Mouse (Mus musculus) bone marrow macrophage, adult 2 months (primary cell): ENCODE measurements around the gene Pcyt1b. TPM values are rescaled to one million over a fixed set of nuclear protein-coding genes. Genes with fewer than 3 reads are reported as not detected.

ENCODE experiments used
- H3K27ac ChIP-seq: 2 replicates; pipeline ENCODE4 v1.5.1; 2012; ENCODE audit warnings: low read depth, low read length; ENCODE audit not compliant: insufficient read depth
- H3K4me1 ChIP-seq: 2 replicates; pipeline ENCODE4 v1.6.1; 2012; ENCODE audit warnings: low read length; ENCODE audit not compliant: control insufficient read depth, insufficient read depth
- H3K4me3 ChIP-seq: 2 replicates; pipeline ENCODE4 v1.5.1; 2012; ENCODE audit warnings: mild to moderate bottlenecking, low read length, moderate library complexity; ENCODE audit not compliant: insufficient read depth
- CTCF ChIP-seq: IDR thresholded peaks from 2 replicates; pipeline ENCODE4 v1.5.1; 2012; ENCODE audit warnings: low read depth, mild to moderate bottlenecking, low read length, moderate library complexity
- POLR2A ChIP-seq: IDR thresholded peaks from 2 replicates; pipeline ENCODE4 v1.6.1; 2012; ENCODE audit warnings: mild to moderate bottlenecking, low read depth, low read length, borderline replicate concordance
- polyA plus RNA-seq: library from polyadenylated mRNA; stranded (reverse); fragments of >200 nt; gene quantifications from 2 replicates; pipeline ENCODE4 v1.2.4, GENCODE M21; 2012; ENCODE audit not compliant: missing spikeins, insufficient read depth, insufficient read length

The Pcyt1b gene
- polyA plus RNA-seq, 1 experiment, result 4.2 TPM

DNA sequence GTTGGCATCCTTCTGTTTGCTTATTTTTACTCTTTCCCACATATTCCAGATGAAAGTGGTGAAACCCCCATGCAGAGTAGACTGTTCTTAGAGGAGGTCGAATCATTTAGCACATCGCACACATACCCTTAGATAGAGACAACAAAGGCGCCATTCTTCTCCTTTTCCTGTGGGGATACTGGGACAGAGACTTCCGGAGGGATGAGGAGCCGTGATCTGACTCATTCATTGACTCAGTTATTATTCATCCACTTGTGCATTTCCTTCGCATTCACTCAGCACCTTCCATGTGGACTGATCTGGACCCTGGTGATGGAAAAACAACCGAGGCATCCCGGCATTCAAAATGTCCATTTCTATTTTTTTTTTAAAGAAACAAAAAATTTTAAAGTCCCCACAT, 76.2 kb downstream of the Pcyt1b start:
- H3K4me3 ChIP-seq, result no peak overlapping the region
- TF ChIP-seq CTCF (no peak), POLR2A (no peak)
- H3K4me1 ChIP-seq, result no peaks in the 10 kb centered on the region
- H3K27ac ChIP-seq, result no peak overlapping the region

DNA sequence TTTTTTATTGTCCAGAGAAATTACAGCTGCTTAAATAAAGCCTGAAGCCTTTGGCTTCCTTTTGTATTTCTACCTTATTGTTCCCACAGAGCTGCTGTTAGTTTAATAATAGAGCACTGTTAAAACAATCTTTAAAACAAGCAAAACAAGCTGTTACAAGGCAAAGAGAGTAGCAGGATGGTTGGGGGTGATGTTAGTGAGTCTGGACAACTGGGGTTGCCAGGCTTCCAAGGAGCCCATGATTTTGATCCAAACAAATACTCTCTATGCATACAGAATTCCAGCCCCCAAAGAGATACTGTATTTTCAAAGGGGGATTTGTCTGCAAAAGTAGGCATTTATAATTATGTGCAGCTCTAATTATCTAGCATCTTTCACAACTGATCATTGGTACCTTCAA, 77.7 kb downstream of the Pcyt1b start:
- H3K27ac ChIP-seq, result no peak overlapping the region
- TF ChIP-seq CTCF (no peak), POLR2A (no peak)
- no peaks in the 10 kb centered on the region for H3K4me1 ChIP-seq
- H3K4me3 ChIP-seq, result no peak overlapping the region

DNA sequence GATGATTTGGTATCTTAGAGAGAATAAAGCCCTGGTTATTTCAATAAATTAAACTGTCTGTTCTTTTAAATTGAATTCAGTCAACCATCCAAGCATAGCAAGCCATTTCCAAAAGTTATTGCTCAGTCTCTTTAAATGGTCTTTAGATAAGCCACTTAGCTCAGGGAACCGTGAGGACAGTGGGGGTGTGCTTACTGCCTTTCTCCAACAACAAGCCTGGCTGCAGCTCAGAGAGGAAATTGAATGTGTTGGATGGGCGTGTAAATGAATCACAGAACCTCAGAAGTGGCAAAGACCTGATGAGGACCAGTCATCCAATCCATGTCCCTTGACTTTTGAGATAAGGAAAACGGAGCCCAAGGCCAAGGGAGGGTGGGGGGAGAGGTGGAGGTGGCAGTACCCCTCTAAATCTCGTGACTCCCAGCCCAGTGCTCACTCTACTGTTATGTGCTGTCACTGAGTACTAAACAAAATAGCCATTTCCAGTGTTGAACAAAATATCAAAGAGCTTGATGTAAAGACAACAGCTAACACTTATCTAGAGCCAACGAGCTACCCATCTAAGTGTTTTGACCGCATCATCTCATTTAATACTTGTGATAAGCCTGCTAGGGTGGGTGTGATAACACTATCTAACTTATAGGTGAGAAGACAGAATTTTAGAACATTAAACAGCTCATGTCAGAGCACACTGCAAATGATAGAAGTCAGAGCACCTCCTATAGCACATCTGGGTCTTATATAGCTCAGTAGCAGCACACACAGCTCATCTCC, 78.5 kb downstream of the Pcyt1b start:
- TF ChIP-seq CTCF (no peak), POLR2A (no peak)
- Histone ChIP-seq H3K4me1 (no peaks in the 10 kb centered on the region), H3K27ac (no peak overlapping the region)

GRCm38 (mm10) chrX:93749165-93749564, 94.5 kb downstream of the Pcyt1b start:
- no peak for TF ChIP-seq POLR2A
- no peak for TF ChIP-seq CTCF
- Histone ChIP-seq H3K4me3 (no peak overlapping the region), H3K4me1 (no peaks in the 10 kb centered on the region), H3K27ac (no peak overlapping the region)

More for the DNA sequence above, 78.5 kb downstream of the Pcyt1b start:
- no peak overlapping the region for H3K4me3 ChIP-seq

GRCm38 (mm10) chrX:93750566-93750965, 95.9 kb downstream of the Pcyt1b start:
- peaks cover 5% of the 10 kb centered on the region for H3K4me1 ChIP-seq
- TF ChIP-seq CTCF, result no peak
- TF ChIP-seq POLR2A, result no peak
- H3K4me3 ChIP-seq, result no peak overlapping the region
- no peak overlapping the region for H3K27ac ChIP-seq

DNA sequence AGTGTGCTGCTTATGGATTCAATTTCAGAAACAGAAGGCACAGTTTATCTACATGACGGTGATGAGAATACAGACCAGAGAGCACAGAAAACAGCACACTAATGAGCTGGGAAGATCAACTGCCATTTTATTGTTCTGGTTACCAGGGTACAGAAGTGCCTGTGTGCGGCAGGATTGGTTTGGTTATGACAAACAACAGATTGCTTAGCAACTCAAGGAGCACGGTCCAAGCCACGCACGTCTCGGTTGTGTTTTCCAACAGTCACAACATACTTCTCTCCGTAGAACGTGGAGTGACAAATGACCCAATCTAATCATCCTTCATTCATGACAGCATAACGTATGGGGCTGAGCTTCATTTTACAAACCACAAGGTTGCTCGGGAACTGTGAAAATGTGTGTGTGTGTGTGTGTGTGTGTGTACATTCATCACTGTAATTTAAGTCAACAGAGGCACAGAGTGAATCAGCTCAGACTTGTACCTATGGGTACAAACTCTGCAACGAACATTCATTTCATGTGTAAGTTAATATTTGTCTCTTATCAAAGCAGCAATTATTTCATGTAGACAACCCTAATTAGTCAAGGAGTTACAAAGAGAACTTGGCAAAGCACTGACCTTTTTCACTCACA, 100.7 kb downstream of the Pcyt1b start:
- Histone ChIP-seq H3K4me1 (peaks cover 19% of the 10 kb centered on the region), H3K27ac (peak overlapping the region; percentile 77), H3K4me3 (no peak overlapping the region)
- no peak for TF ChIP-seq POLR2A
- TF ChIP-seq CTCF, result no peak

- Histone ChIP-seq H3K27ac (peak overlapping the region; percentile 1; the same call in 1 of the 2 replicates), H3K4me3 (no peak overlapping the region), H3K4me1 (peaks cover 19% of the 10 kb centered on the region)
- TF ChIP-seq POLR2A, result no peak
- no peak for TF ChIP-seq CTCF
These were observed 102.3 kb downstream of the Pcyt1b start for GRCm38 (mm10) chrX:93756867-93757455.

GRCm38 (mm10) chrX:93760770-93761169, 106.1 kb downstream of the Pcyt1b start:
- Histone ChIP-seq H3K4me3 (no peak overlapping the region), H3K4me1 (peaks cover 15% of the 10 kb centered on the region), H3K27ac (no peak overlapping the region)
- TF ChIP-seq POLR2A, result no peak
- no peak for TF ChIP-seq CTCF

GRCm38 (mm10) chrX:93789562-93789961, 134.9 kb downstream of the Pcyt1b start:
- Histone ChIP-seq H3K4me1 (no peaks in the 10 kb centered on the region), H3K4me3 (no peak overlapping the region), H3K27ac (no peak overlapping the region)
- TF ChIP-seq CTCF, result no peak
- no peak for TF ChIP-seq POLR2A

GRCm38 (mm10) chrX:93793168-93793567, 138.5 kb downstream of the Pcyt1b start:
- Histone ChIP-seq H3K27ac (no peak overlapping the region), H3K4me3 (no peak overlapping the region), H3K4me1 (no peaks in the 10 kb centered on the region)
- TF ChIP-seq CTCF (peak; percentile 46; the same call in 1 of the 2 replicates), POLR2A (no peak)

Other genes with a start within 250 kb of the Pcyt1b start
- gene Pola1, start 22.7 kb upstream of the Pcyt1b start, polyA plus RNA-seq, result 10.3 and 11.2 TPM in 2 replicates
- gene Pdk3, start 177.3 kb downstream of the Pcyt1b start, polyA plus RNA-seq, result 21.8 and 25.6 TPM in 2 replicates